Mouse (Mus musculus) macrophage (primary cell): ENCODE results near the gene Il19. TPM values are rescaled to one million over a fixed set of nuclear protein-coding genes. Genes with fewer than 3 reads are reported as not detected.

Source experiments
- H3K27ac ChIP-seq: fragments of 350-480 bp; formaldehyde crosslinking; 2 replicates; pipeline ENCODE4 v1.9.0; 2021
- H3K36me3 ChIP-seq: fragments of 350-480 bp; formaldehyde crosslinking; 2 replicates; pipeline ENCODE4 v1.9.0; 2021; ENCODE audit errors: inconsistent target
- H3K4me3 ChIP-seq: fragments of 350-480 bp; formaldehyde crosslinking; 2 replicates; pipeline ENCODE4 v1.9.0; 2021; ENCODE audit errors: inconsistent target
- H3K79me2 ChIP-seq: fragments of 350-480 bp; formaldehyde crosslinking; 2 replicates; pipeline ENCODE4 v1.9.0; 2021; ENCODE audit errors: inconsistent target
- WGBS: methylation state at CpG from one replicate; pipeline ENCODE4 v1.1.7; 2026; ENCODE audit warnings: inconsistent platforms; ENCODE audit not compliant: missing documents; 5-methylcytosine and 5-hydroxymethylcytosine counted together
- polyA plus RNA-seq: library from polyadenylated mRNA; stranded (reverse); fragments of 250-400 nt; gene quantifications from 3 replicates; pipeline ENCODE4 v1.2.4, GENCODE M21; 2018; ENCODE audit warnings: inconsistent platforms

Gene Il19
- polyA plus RNA-seq, 1 experiment from 2014 or later: not detected

DNA sequence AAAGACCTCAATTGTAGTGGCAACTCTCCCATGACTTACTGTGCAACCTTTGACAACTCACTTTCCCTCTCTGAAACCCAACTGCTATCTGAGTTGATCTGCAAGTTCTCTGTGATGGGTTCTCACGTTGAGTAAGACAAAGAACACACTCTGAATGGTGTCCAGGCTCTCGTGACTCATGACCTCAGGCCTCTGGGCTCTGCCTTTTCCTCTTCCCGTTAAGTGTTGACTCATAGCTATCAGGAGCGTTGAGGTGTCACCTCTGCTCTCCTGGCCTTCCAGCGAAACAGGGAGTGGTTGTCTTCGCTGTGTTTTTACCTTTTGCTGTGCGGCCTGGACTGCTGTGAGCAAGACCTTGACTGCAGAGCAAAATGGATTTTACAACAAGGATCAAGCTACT, 37.4 kb downstream of the Il19 start:
- 85% methylated on average over 7 of the region's 7 CpGs for WGBS
- no peak overlapping the region for H3K27ac ChIP-seq
- H3K4me3 ChIP-seq: no peak overlapping the region
- no peaks in the 10 kb centered on the region for H3K79me2 ChIP-seq
- no peaks in the 10 kb centered on the region for H3K36me3 ChIP-seq

DNA sequence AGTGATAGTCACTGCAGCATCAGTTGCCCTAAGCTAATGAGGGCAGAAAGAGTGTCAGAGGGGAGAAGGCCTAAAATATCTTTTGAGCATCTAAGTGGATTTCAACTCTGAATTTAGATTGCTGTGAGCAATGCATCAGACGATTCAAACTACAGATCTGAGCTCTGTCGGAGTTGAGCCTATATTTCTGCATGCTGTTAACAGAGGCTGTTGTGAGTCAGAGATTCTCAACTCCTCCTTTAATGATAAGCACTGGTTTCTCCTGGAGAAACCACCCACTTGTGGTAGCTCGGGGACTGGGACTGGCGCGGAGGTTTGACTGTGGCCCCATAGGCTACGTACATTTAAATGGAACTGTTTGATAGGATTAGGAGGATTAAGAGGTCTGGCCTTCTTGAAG, 45.4 kb downstream of the Il19 start:
- no peaks in the 10 kb centered on the region for H3K36me3 ChIP-seq
- no peaks in the 10 kb centered on the region for H3K79me2 ChIP-seq
- H3K27ac ChIP-seq: no peak overlapping the region
- H3K4me3 ChIP-seq: no peak overlapping the region
- WGBS: 95% methylated on average over 6 of the region's 6 CpGs

DNA sequence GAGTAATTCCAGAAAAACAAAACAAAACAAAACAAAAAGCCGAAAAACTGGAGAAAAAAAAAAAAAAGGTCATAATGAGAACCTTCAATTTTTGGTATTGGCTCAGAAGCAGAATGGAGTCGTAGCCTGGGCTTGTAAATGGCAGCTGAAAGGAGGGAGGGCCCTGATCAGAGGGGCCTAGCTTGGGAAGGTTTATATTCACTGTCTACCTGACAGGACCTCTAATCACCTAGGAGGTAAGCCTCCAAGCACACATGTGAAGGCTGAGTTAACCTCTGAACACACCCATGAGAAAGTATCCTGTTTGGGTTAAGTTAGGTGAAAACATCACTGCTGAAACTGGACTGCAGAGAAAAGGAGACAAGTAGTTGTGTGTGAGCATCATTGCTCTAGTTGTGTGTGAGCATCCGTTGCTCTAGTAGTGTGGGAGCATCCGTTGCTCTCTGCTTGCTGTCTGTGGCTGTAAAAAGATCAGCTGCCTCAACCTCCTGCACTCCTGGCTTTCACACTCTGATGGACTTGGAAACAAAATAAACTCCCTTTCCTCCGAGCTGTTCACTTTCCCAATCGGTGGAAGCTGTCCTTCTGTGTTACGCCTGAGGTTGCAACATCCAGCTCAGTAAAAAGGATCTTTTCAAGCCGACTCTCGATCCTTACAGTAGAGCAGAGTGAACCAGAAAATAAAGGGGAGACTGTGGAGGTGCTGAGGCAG, 46.4 kb downstream of the Il19 start:
- WGBS: 90% methylated on average over 9 of the region's 9 CpGs

DNA sequence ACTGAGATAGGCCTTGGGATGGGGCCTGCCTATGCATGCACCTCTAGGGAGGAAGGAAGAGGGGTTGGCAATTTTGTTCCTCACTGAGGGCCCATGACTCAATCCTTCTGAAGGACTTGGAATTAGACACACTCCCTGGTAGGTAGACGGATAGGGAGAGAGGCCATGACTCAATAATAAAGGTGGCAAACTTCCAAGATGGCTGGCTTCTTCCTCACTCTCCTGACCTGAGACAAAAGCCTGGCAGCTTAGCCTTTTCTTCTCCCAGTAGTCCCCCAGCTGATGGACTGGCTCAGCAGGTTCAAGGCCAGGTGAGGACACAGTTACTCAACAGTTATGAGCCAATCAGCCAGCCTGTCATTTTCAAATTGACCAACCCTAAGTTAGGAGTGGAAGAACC, 47.5 kb downstream of the Il19 start:
- Histone ChIP-seq H3K79me2 (no peaks in the 10 kb centered on the region), H3K4me3 (no peak overlapping the region), H3K27ac (no peak overlapping the region), H3K36me3 (no peaks in the 10 kb centered on the region)
- WGBS: 80% methylated on average over 1 of the region's 1 CpGs

More for the DNA sequence above, 46.4 kb downstream of the Il19 start:
- Histone ChIP-seq H3K79me2 (no peaks in the 10 kb centered on the region), H3K36me3 (no peaks in the 10 kb centered on the region), H3K27ac (no peak overlapping the region), H3K4me3 (no peak overlapping the region)

DNA sequence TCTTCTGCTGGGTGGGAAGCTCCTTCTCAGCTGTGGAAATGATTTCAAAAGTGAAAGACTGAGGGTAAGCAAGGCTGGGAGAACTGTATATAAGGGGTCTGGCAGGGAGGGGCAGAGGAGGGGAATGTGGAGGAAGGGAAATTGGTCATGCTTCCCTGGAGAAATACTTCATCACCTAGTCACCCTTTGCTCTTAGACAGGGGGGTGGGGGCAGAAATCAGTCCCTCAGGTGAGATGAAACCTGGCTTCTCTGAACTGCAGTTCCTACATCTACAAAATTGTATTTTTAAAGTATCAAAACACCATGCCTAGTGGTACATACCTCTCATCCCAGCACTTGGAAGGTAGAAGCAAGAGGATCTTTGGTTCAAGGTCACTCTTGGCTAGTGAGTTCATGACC, 52.6 kb downstream of the Il19 start, which contains the start of gene Il24:
TSS of gene Il24 (minus strand) at position 101 of the 400 bp plus-strand sequence.
- Histone ChIP-seq H3K27ac (no peak within 1 kb of the TSS), H3K36me3 (no peaks in the 10 kb centered on the region), H3K79me2 (no peaks in the 10 kb centered on the region), H3K4me3 (no peak within 1 kb of the TSS)

- Histone ChIP-seq H3K4me3 (no peak overlapping the region), H3K79me2 (no peaks in the 10 kb centered on the region), H3K36me3 (no peaks in the 10 kb centered on the region), H3K27ac (no peak overlapping the region)
- 89% methylated on average over 4 of the region's 4 CpGs for WGBS
These were observed 56.8 kb downstream of the Il19 start for GRCm38 (mm10) chr1:130883146-130883545.

Other genes starting within 250 kb of the Il19 start
- 0.13 TPM in 1 of 3 replicates, not detected in the others for gene Gm29427, start 224.3 kb downstream of the Il19 start, polyA plus RNA-seq
- 2.8 to 3.3 TPM (median 3.0 TPM) in 3 replicates for gene Yod1, start 222.8 kb downstream of the Il19 start, polyA plus RNA-seq
- 6.0 to 10.1 TPM (median 7.7 TPM) in 3 replicates for gene Pfkfb2, start 210.9 kb downstream of the Il19 start, polyA plus RNA-seq
- 0.35 to 0.75 TPM (median 0.52 TPM) in 3 replicates for gene AA986860, start 208.1 kb downstream of the Il19 start, polyA plus RNA-seq
- gene Fcamr, start 139.2 kb downstream of the Il19 start, polyA plus RNA-seq: not detected in 3 replicates
- not detected in 3 replicates for gene Pigr, start 113.4 kb downstream of the Il19 start, polyA plus RNA-seq
- 0.49 TPM in 1 of 3 replicates, not detected in the others for gene Fcmr, start 74.4 kb downstream of the Il19 start, polyA plus RNA-seq
- gene Il24, start 52.7 kb downstream of the Il19 start, polyA plus RNA-seq: not detected in 3 replicates
- not detected in 3 replicates for gene Il20, start 28.7 kb downstream of the Il19 start, polyA plus RNA-seq
- 4.4 to 10.1 TPM (median 5.1 TPM) in 3 replicates for gene Il10, start 79.7 kb upstream of the Il19 start, polyA plus RNA-seq
- gene Mapkapk2, start 157.7 kb upstream of the Il19 start, polyA plus RNA-seq: 87.7 to 156 TPM (median 109 TPM) in 3 replicates
- gene Dyrk3, start 198.2 kb upstream of the Il19 start, polyA plus RNA-seq: 0.30 to 0.75 TPM (median 0.67 TPM) in 3 replicates
- 15.6 to 17.9 TPM (median 17.7 TPM) in 3 replicates for gene Eif2d, start 213.1 kb upstream of the Il19 start, polyA plus RNA-seq